Mouse (Mus musculus) ovary, postnatal 36 days (tissue): ENCODE measurements around the gene Gm8126.
"Not testable (repeated sequence)": the region's sequence is repeated elsewhere in the genome, so short reads cannot be mapped to it uniquely, and the experiment has no call there.

Experiments
- DNase-seq: peaks from one replicate; pipeline ENCODE4 v3.0.0; 2022; ENCODE audit warnings: low spot score, mixed read lengths

Gene Gm8126

DNA sequence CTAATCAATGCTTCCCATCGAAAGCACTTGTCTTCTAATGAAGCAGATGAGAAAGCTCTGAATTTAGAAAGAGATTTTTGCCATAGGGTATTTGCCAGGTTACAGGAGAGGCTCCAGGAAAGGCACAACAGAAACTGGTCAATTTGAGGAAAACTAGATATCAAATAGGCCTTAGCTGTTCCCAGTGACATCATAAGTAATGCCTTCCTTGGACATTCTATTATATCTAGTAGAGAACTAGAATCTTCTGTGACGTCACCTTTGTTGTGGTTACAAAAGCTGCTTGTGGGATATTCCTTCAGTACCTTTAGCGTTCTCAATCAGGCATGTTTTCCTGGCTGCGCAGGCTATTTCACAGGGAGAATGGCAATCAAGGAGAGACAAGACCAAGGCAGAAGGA, at the start of gene Gm8126:
Gene Gm8126 (plus strand): TSS at position 301 of the 400 bp plus-strand sequence.
- DNase-seq = not testable (repeated sequence)

DNA sequence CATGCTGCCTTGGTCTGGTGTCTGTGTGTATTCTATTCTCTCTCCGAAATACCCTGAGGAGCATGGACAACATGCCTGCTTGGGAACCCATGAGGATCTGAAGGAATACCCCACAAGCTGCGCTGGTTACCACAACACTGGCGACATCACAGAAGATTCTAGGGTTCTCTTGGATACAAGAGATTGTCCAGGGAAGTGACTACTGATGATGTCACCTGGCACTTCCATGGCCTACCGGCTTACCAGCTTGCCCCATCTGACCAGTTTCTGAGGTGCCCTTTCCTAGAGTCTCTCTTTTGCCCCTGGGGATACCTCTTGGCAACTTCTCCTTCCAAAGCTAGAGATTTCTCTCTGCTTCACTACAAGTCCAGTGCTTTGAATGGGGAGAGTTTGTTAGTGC, 23.2 kb upstream of the Gm8126 start, which contains the start of gene Gm8122:
Gene Gm8122 (minus strand): TSS at position 101 of the 400 bp plus-strand sequence.
- not testable (repeated sequence) for DNase-seq

DNA sequence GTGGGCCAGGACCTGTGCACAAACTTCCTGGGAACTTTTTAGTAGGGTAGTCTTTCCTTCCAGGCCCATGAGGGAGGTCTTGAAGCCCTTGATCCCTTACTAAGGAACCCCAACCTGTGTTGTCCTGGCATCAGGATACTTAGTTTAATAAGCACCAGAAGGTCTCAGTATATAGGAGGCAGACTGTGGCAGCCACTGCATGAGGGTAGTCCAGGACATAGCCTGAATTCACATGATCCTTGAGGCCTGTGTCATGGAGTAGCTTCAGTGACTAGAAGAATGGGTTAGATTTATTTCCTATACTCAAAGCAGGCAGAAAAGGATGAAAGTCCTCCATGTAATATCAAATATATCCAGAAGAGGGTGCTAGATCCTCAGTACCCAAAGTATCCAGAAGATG, 20.7 kb upstream of the Gm8126 start:
- not testable (repeated sequence) for DNase-seq

DNA sequence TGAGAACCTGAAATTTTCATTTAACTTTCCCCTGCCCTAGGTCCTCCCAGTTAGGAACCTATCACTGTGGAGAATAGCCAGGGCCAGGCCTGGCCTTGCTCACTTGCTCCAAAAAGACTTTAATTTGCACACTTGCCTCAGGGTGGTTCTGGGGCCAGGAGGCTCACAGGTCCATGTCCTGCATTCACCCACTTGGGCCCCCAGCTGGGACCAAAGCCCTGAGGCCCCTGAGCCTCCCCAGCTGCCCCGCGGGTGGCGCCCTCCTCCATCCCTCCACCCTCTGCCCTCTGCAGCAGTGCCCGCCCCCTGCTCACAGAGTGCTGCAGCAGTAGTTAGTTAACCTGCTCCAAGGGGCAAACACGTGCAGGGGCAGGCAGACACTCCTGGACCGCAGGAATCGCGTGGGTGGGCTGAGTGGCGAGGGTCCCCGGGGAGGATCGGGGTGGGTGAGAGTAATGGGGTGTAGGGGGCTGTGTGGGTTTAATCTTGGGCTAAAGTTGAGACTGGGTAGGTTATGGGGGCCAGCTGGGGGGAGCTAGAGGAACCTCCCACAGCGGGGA, 8.8 kb upstream of the Gm8126 start:
- DNase-seq = peak; percentile 19

DNA sequence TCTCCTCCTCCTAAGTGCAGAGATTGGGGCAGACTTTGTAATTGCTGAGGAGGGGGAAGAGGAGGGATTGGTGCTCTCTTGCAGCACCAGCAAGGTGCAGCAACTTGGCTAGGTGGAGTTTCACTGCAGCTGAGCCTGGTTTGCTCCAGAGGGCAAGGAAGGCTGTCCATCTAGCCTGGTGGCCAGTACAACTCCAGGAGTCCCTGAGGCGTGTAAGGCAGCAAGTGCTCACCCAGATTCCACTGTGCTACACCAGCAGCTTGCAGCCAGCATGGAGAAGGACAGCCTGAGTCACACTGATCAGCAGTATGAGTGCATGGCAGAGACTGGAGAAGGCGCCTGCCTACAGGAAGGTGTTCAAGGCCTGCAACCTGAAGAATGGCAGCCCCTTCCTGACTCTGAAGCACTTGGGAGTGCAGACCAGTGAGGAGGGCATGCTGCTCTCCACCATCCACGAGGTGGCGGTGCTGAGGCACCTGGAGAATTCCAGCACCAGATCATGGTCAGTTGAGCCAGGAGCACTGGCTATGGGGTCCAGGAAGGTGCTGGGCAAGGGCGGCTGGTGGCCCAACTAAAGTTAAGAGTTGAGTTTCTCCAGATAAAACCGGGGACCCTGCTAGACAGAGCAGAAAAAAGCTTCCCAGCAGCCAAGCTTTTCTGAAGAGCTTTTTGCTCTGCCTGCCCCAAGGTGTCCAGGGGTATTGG, 7.7 kb upstream of the Gm8126 start:
- not testable (repeated sequence) for DNase-seq

DNA sequence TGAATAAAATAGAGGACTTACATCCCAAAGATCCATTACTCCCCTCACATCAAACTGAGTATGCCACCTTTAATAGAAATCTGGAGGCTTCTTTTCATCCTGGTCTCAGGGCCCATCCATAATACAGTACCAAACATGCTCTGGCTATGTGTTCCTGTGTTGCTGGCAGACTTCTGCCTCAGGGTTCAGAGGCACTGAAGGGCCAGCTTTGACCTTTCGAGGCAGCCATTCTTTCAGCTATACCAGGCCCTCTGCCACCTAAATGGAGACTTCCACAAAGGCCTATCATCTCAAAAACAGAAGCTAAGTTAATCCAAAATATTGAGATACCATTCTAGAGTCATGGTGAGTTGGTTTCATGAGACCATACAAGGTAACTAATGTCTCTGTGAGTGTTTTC, 1.9 kb upstream of the Gm8126 start:
- DNase-seq = not testable (repeated sequence)

DNA sequence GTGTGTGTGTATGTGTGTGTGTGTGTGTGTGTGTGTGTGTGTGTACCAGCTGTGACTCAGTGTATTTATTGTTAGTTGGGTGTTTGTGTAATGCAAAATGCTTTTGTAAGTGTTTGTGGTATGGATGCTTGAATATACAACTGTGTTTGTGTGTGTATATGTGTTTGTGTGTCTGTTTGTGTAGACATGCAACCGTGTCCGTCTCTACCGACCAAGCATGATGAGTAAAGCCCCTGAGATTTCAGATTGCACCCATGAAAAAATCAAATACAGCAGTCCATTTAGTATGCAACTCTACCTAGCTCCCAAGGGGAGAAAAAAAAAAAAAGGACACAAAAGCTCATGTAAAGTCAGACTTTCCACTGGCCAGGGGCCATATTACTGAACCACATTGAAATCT, 5.0 kb downstream of the Gm8126 start:
- DNase-seq = not testable (repeated sequence)

DNA sequence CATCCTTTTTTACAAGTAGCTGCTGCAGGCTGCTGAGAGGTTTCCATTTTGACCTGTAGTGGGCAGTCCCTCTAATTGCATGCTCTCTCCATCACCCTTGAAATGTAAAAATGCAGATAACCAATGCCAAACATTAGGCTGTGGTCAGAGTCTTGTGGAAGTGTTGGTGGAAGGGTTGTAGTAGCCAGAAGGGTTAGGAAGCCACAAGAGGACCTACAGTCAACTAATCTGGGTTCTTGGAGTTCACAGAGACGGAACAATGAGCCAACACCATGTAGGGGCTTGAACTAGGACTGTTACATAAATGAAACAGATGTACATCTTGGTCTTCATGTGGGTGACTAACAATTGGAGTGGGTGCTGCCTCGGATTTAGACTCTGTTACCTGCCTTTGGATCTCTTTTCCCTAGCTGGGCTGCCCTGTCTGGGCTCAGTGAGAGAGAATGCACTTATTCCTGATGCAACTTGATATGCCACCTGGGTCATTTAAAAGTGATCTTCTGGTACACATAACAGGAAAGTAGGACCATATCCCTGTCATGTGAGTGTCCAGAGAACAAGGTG, 10.2 kb downstream of the Gm8126 start:
- not testable (repeated sequence) for DNase-seq

DNA sequence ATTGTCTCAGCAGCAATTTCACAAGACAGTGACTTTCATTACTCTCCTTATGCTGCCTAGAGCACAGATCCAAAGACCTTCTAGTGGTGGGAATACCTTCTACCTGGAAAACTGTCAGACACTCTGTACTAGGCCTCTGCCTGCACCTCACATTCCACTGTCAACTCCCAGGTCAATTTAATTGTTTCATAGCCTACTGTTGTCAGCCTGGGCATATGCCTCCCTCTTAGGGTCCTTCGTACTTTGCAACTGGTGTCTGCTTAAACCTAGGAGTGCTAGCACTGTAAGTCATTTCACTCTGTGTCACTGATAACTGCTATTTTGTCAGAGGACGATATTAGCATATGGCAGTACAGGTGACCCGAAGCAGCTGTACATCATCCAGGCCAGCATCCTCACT, 10.8 kb downstream of the Gm8126 start:
- DNase-seq = not testable (repeated sequence)

DNA sequence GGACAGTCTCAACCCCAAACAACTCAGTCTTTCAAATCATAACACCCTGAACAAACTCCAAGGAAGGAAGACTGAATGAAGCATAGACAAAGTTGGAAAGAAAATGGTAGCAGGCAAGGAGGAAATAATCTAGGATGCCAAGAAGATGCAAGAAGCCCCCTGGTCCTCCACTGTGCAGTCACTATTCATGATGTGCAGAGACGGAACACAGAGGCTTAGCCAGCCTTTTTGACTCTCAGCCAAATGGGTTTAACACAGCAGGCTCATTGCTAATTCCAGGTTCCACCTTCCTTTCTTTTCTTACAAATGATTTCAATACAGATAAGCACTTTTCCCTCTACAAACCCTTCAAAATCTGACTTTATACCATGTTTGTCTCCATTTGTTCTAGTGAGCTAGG, 14.7 kb downstream of the Gm8126 start:
- DNase-seq = not testable (repeated sequence)

DNA sequence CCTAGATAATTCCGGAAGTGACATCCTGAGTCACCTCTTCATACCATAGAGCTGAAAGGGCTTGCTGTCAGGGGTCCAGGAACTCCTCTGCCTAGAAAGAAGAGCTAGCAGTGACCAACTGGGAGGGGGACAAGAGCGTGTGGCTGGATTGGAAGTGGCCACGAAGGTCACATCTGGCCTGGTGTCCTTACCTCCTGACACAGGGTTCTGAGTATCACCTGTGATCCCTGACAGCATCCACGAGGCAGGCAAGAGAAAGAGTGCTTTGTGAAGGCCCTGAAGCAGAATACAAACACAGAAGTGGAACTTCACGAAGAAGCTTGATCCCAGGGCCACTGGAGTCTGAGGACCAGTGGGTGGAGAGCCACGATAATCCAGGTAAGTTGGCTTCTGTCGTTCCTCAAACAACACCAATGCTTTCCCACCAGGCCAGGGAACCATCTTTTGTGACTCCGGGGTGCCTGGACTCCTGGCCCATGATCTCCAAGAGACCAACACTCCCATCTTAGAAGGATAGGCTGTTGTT, 16.6 kb downstream of the Gm8126 start, which contains the start of gene Gm9732:
Gene Gm9732 (plus strand): TSS at position 51 of the 526 bp plus-strand sequence.
- DNase-seq = not testable (repeated sequence)

DNA sequence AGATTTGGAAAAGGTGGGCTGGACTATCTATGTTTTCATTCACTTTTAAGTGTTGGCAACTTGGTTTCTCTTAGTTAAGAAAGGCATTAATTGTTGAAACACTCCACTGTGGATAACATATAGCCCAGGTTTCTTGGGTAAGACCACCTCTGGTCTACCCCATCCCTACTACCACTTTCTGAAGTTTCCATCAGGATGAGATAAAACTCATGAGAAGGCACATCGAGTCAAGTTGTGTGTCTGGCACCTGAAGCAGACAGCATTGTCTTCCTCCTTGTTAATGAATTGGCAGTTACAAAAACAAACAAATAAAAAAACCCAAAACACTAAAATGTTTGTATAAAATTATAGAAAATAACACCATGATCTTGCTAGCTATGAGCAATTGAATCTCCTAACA, 17.3 kb downstream of the Gm8126 start:
- DNase-seq = not testable (repeated sequence)

DNA sequence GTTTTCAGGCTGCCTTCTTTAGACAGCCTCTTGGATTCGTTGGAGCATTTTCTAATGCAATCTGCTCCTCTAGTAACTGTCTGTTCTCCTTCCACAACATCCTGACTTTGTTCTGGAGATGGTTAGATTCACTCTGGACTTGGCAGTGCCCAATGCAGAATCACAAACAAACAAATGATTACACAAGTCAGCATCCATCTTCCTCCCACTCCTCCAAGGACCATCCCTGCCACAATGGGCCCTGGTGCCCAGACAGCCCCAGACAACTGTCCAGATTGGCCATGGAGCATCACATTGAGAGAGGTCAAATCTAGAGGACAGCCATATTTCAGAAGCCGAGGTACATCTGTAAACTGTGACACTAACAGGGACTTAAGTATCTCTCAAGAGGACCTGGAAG, 19.0 kb downstream of the Gm8126 start:
- DNase-seq = not testable (repeated sequence)

DNA sequence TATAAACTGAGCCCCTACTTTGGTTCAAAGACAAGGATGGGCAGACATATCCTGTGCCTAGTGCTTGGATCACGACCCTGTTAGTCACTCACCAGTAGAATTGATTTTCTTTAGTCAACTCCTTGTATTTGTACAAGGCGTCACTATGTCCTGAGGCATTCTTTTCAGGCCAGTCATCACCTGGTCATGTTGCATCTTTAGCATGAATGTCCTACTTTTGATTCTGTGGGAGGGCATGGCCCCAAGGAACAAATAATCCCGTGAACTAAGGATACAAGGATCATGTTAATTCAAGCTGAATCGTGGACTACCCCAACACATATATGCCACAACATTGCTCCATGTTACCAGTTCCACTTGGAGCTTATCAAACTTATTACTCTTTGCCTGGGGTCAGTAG, 19.7 kb downstream of the Gm8126 start:
- DNase-seq = not testable (repeated sequence)

DNA sequence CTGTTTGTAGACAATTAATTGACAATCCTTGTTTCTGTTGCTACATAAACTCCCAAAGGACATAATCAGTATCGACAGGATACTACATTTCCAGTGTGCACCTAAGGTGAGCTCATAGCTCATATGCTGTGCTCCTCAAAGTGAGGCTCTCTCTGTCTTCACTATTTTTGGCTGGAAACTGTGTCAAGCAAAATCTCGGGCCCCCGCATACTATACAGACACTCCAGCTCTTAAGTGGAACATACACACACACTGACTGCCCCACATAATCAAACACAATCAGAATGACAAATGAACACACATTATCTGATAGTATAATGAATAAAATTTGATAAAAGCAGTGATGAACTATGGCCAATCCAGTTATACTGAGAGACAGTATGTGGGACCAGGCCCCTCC, 20.2 kb downstream of the Gm8126 start:
- not testable (repeated sequence) for DNase-seq

DNA sequence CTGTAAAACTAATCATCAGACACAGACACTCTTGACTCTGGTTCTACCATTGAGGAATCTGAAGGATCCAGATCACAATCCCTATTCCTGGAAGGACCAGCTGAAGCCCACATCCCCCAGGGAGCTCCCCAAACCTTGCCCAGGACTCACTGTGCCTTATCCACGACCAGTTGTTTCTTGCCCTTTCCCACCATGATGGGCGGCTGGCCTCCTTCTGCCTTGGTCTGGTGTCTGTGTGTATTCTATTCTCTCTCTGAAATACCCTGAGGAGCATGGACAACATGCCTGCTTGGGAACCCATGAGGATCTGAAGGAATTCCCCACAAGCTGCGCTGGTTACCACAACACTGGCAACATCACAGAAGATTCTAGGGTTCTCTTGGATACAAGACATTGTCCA, 35.1 kb downstream of the Gm8126 start, which contains the start of gene Gm8127:
Gene Gm8127 (minus strand): TSS at position 330 of the 400 bp plus-strand sequence.
- DNase-seq = not testable (repeated sequence)
